Mouse (Mus musculus) fat pad, adult 2 months (tissue): ENCODE measurements around the gene Tmod1.

Source experiments
- DNase-seq: peaks from one replicate; pipeline ENCODE4 v3.0.0-alpha.2; 2011; ENCODE audit warnings: low read depth, low spot score; ENCODE audit errors: extremely low read depth

Tmod1 gene

DNA sequence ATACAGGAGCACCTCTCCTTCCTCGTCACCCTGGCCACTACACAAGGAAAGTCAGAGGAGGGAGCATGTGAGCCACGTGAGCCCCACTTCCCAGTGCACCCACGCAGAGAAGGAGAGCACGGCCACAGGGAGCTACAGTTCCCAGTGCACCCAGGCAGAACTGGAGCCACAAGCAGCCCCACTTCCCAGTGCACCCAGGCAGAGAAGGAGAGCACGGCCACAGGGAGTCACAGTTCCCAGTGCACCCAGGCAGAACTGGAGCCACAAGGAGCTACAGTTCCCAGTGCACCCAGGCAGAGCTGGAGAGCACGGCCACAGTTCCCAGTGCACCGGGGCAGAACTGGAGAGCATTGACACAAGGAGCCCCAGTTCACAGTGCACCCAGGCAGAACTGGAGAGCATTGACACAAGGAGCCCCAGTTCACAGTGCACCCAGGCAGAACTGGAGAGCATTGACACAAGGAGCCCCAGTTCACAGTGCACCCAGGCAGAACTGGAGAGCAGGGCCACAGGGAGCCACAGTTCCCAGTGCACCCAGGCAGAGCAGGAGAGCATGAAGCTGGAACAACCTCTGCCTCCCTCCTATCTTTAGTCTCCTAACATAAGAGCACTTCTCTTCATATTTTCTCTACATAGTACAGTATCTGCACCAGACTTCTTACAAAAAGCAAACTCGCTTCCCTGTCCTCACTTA lies 90.7 kb downstream of the Tmod1 start:
- DNase-seq: no peak

DNA sequence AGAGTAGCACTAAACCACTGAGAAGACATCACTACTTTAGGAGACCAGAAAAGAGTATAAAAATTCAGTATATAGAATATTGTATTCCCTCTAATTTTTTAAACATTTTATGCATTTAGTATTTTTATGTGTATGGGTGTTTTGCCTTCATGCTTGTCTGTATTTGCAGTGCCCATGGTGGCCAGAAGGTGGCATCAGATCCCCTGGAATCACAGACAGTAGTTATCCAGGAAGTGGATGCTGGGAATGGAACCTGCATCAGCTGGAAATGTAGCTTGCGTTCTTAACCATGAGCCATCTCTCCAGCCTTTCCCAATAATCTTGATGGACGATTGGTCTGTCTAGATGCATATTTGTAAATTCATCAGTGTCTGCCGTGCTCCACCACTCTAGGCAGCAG lies 91.5 kb downstream of the Tmod1 start:
- DNase-seq: no peak

DNA sequence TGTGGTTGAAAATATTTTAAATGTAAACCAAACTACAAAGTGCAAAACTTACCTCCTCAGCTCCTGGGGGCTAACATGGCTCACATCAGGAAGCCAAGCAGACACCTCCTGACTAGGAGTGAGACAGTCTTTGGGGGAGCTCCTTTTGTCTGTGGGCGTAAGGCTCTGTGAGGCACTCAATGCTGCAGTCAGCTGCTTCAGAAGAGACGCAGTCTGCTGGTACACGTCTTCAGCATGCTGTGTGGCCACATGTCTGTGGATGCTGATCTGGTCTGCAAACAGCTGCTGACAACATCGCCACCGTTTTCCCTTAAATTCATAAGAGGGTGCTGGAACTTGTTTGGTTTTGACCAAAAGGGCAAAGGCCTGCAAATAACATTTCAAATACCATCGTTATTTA lies 93.1 kb downstream of the Tmod1 start:
- no peak for DNase-seq

DNA sequence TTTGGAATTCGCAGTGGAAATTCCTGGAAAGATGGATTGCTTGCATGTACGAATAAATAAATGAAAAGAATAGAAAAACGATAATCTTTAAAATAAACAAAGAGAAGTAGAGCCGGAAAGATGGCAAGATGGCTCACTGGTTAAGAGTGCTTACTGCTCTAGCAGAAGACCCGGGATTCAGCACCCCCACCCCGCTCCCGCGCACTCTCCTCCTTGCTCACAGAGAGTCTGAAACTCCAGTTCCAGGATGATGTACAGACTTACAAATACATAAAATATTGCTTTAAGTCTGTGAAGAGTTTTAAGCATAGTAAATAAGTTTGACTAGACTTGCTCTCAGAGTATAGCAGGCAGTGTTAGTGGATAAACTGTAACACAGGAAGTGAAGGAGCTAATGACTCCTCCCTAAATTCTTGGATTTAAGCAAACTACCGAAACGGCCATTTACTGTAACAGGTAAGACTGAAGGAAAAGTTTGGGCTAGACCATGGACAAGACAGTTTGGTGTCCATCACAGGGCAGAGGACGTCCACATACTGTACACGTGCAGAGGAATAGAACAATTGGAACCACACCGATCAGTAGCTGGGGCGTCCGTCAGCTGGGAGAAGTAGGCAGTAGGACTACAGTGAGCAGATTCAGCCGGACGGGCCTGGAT lies 99.0 kb downstream of the Tmod1 start:
- DNase-seq: no peak

DNA sequence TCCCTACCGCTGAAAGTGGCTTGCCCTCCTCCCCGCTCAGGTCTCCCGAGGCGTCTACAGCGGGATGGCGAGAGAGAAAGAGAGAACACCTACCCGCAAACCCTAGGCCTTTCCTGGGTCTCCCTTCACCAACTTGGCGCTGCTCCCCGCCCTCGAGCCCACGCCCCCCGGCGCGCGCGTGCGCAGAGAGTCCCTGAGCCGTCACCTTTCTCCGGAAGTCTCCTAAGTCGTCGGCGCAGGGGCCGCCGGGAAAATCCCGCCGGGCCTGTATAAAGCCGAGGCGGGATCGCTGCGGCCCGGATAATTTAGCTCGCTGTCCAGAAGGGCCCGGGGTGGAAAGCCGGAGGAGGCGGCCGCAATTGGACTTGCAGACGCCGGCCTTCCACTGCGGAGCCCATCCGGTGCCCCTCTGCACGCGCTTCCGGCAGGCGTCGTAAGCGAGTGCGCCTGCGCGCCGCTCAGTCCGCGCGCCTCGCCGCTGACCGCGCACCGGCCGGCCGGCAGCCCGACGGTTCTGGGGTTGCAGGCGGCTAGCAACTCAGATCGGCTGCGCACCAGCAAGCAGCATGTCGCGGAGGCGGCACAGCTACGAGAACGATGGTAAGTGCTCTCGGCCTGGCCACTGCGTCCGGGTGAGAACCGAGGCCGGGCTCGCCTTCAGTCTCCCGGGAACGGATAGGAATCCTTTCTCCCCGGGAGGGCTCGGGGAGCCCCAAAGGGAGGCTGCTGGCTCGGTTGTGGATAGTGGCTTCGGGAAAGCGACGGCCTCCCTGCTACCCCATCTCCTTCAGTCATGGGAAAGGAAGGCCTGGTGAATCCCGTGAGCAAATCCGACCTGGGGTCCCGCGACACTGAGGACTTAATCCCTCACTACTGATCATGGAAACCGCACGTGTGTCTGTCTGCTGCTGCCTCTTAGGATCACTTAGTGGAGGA lies 99.8 kb downstream of the Tmod1 start, which contains the start of the genes Ncbp1 and Tstd2:
Gene Ncbp1 (plus strand): TSS at position 327 of the 936 bp plus-strand sequence.
Gene Tstd2 (minus strand): TSS at position 408 of the 936 bp plus-strand sequence.
- DNase-seq: peak; percentile 23

DNA sequence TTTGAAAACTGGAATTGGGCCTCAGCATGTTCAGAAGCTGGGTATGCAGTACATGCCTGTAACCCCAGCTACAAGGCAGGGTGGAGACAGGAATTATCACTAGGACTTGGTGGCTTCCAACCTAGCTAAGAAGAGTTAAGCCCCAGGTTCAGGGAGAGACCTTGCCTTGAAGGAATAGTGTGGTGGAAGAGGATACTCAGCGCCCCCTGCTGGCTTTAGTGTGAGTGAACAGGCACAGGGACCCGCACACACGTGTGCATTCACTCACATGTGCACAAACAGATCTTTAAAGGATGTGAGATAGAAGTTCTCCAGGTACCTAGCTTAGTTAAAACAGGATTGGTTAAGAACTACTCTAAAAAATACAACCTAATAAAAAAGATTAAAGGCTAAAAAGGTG lies 105.6 kb downstream of the Tmod1 start:
- DNase-seq: no peak

DNA sequence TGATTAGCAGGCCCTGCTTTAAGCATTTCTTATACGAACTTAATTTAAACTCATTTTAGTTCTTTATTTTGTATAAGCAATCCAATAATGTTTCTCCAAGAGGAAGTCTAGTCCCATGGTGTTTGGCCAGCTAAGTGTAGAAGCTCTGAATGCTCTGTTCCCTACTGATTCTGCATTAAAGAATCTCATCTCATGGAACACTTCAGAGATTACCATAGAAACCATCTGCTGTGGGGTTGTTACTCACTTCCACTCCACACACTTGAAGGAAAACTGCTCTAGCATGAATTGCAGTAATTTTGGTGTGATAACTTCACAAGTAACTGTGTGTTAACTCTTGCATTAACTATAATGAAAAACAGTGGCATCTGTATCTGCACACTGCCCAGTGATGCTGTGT lies 108.1 kb downstream of the Tmod1 start:
- no peak for DNase-seq

DNA sequence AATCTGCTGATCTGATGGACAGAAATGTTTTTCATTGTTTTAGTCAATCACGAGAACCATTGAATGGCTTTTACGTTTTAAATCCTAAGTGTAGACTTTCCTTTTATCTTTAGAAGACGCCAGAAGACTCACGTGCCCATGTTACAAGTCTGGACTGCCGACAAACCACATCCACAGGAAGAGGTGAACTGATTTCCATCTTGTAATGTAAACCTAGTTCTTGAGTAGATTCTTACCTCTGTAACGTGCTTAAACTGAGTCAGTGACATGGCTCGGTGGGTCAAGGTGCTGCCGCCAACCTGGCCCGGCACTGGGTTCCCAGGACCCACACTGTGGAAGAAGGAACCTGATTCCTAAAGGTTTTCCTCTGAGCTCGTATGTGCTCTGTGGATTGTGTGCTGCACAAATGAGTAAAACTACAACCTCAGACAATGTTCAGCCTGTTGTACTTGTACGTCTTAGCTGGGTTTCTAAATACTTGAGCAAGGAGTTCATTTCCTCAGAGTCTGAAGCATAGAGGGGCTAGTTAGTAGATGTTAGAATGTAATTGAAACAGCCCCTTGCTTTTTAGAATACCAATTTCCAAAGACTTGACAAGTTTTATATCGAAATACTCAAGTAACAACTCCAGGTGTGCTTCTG lies 113.3 kb downstream of the Tmod1 start:
- DNase-seq: no peak

DNA sequence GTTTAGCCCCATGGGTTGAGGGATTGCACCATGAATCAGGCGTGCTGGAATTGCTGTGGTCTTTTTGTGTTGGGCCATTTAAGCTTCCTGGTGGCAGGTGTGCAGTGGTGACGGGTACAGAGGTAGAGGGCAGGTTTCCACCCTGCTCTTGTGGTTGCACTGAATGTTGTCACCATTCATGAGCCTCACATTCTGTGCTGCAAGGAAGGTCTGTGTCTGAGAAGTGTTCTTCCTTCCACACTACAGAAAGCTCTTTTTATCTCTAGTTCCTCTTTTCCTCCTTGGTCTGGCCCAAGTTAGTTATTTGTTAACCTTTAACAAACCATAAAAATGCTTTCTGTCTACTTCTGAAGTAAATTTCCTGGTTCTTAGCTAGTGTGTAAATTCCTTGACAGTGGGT lies 125.3 kb downstream of the Tmod1 start:
- no peak for DNase-seq
